Mouse (Mus musculus) sigmoid colon, adult 10 weeks (tissue): Measurements from ENCODE around the gene Psmd14. TPM values are rescaled to one million over a fixed set of nuclear protein-coding genes. Genes with fewer than 3 reads are reported as not detected.

Experiments
- polyA plus RNA-seq: library from polyadenylated mRNA; stranded (reverse); fragments of 350-450 nt; fragmentation: Illumina TruSeq; extraction: RNeasy Lipid Tissue Mini Kit (QIAGEN cat#74804); gene quantifications from one replicate; pipeline ENCODE4 v1.2.3, GENCODE M21; 2014; ENCODE audit warnings: low read depth, low replicate concordance

Gene Psmd14
- polyA plus RNA-seq: 348 TPM

DNA sequence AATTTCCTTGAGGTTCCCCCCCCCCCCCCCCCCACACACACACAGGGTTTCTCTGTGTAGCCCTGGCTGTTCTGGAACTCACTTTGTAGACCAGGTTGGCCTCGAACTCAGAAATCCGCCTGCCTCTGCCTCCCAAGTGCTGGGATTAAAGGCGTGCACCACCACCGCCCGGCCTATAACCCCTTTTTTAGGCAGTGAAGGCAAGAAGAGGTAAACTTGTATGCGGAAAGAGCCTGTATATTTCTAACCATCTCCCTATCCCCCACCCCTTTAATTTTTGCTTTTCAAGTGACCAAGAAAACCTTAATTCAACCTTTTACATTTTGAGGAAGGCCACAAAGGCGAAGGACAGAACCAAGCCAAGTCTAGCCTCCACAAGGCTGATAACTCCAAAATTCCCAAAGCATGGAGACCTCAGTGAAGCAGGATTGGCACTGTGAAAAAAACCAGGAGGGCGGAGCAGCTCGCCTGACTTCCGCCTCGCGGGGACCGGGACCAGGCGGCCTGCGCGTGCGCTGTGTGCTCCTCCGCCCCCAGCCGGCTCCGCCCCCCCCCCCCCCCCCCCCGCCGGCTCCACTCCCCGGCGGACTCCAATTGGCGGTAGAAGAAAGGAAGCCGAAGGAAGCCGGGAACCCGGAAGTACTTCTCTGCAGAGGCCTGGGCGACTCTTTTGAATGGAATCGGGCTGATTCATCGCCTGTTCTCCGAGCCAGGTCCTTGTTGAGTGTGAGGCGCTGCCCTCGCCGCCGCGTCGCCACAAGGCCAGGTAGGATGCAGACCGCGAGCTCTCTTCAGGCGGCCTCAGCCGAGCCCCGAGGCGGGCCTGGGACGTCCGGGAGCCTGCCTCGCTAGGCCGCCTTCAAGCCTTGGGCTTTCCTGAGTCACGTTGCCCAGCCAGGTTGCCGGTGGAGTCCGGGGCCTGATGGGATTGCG lies at the start of gene Psmd14:
Gene Psmd14, plus strand, starts transcription at position 587 of the 933 bp plus-strand sequence.

DNA sequence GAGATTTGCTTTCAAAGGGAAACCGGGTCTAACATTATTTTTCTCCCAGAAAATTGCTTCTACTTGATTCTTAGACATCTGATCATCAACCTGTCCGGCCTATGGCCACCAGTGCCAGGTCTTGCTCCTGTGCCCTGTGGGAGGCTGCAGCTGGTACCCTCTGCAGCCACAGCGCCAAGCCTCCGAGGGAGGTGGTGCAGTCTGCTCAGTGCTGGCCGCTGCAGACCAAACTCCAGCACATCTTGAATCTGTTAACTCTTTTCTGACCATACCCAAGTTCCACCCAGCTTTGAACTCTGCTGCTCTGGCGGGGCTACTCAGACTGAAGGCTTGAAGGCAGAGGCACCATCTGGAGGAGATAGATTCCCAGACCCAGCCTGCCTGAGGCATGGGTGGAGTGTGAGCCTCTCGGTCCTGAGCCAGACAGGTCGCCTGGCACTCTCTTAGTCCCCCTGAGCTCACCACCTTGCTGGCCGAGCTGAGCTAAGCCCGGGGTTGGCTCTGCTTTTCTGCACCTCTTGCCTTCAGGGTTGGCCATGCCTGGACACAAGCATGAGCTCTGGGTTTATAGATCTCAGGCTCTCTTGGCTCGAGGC lies 91.3 kb downstream of the Psmd14 start, which contains the start of gene Tbr1:
Gene Tbr1, plus strand, starts transcription at position 275 of the 596 bp plus-strand sequence.

Other genes starting within 250 kb of the Psmd14 start
- 182 TPM for gene Tank, start 133.1 kb upstream of the Psmd14 start, polyA plus RNA-seq
- gene Tbr1, start 91.2 kb downstream of the Psmd14 start, polyA plus RNA-seq: not detected